Mouse (Mus musculus) lung, postnatal 0 days (tissue): ENCODE results near the gene Camkmt. TPM values are rescaled to one million over a fixed set of nuclear protein-coding genes. Genes with fewer than 3 reads are reported as not detected.
A peak's percentile ranks its signal among the peaks of the same experiment; 100 is the strongest.

Experiments used
- ATAC-seq: fragments of 200-750 bp; cut with Nextera tagmentation; 2 replicates; pipeline ENCODE4 v1.8.0; 2017; ENCODE audit warnings: moderate library complexity
- DNase-seq: peaks from one replicate; pipeline ENCODE4 v3.0.0-alpha.2; 2016; ENCODE audit warnings: low spot score
- H3K27ac ChIP-seq: fragments of 300-500 bp; sonication (generic); 2 replicates; pipeline ENCODE4 v1.5.1; 2014; ENCODE audit warnings: antibody characterized with exemption, mild to moderate bottlenecking, low read length, mixed read lengths
- H3K27me3 ChIP-seq: fragments of 300-500 bp; sonication (generic); replicated peaks from 2 replicates; pipeline ENCODE4 v1.6.1; 2014; ENCODE audit warnings: low read length, mixed read lengths; ENCODE audit not compliant: insufficient read depth
- H3K36me3 ChIP-seq: fragments of 300-500 bp; sonication (generic); 2 replicates; pipeline ENCODE4 v1.6.1; 2014; ENCODE audit warnings: low read length, mixed read lengths; ENCODE audit not compliant: insufficient read depth
- H3K4me1 ChIP-seq: fragments of 300-500 bp; sonication (generic); 2 replicates; pipeline ENCODE4 v1.6.1; 2014; ENCODE audit warnings: antibody characterized with exemption, low read depth, low read length, mixed read lengths; ENCODE audit not compliant: insufficient read depth
- H3K4me2 ChIP-seq: fragments of 300-500 bp; sonication (generic); replicated peaks from 2 replicates; pipeline ENCODE4 v1.6.1; 2014; ENCODE audit warnings: low read depth, mild to moderate bottlenecking, low read length, moderate library complexity, mixed read lengths
- H3K4me3 ChIP-seq: fragments of 300-500 bp; sonication (generic); 2 replicates; pipeline ENCODE4 v1.5.1; 2014; ENCODE audit warnings: low read depth, low read length
- H3K9ac ChIP-seq: fragments of 300-500 bp; sonication (generic); replicated peaks from 2 replicates; pipeline ENCODE4 v1.6.1; 2014; ENCODE audit warnings: low read depth, mild to moderate bottlenecking
- H3K9me3 ChIP-seq: fragments of 300-500 bp; sonication (generic); 2 replicates; pipeline ENCODE4 v1.6.1; 2016; ENCODE audit warnings: low read length, mixed read lengths
- CTCF ChIP-seq: IDR thresholded peaks from 2 replicates; pipeline ENCODE4 v1.5.1; 2016; ENCODE audit warnings: antibody characterized with exemption, mild to moderate bottlenecking
- EP300 ChIP-seq: IDR thresholded peaks from 2 replicates; pipeline ENCODE4 v1.6.1; 2016; ENCODE audit warnings: antibody characterized with exemption, mild to moderate bottlenecking, control low read depth
- WGBS: fragments of 180-500 bp; shearing (Covaris S2); extraction: QIAGEN DNeasy Blood & Tissue Kit; methylation state at CpG from one replicate; pipeline ENCODE4 v1.1.7; 2014; 5-methylcytosine and 5-hydroxymethylcytosine counted together
- polyA plus RNA-seq: library from polyadenylated mRNA; unstranded; fragments of >200 nt; fragmentation: Nextera tagmentation; extraction: Ambion mirVana; gene quantifications from 2 replicates; pipeline ENCODE4 v1.2.1, GENCODE M21; 2015

Camkmt gene
- polyA plus RNA-seq, 1 experiment from 2014 or later: 3.2 TPM

- no peaks in the 10 kb centered on the region for H3K36me3 ChIP-seq
- H3K4me1 ChIP-seq: no peaks in the 10 kb centered on the region
- no peak overlapping the region for H3K9ac ChIP-seq
- H3K9me3 ChIP-seq: no peaks in the 10 kb centered on the region
- no peak overlapping the region for H3K27ac ChIP-seq
- H3K27me3 ChIP-seq: no peaks in the 10 kb centered on the region
- WGBS: 27% methylated on average over 5 of the region's 5 CpGs
- DNase-seq (peak; percentile 63), ATAC-seq (peak; percentile 61; the same call in 1 of the 2 replicates)
- no peak overlapping the region for H3K4me3 ChIP-seq
- no peak overlapping the region for H3K4me2 ChIP-seq
- TF ChIP-seq EP300 (no peak), CTCF (no peak)
Measured at GRCm38 (mm10) chr17:85395502-85395901, 305.1 kb downstream of the Camkmt start.

- H3K9me3 ChIP-seq: no peaks in the 10 kb centered on the region
- ATAC-seq (no peak), DNase-seq (no peak)
- no peaks in the 10 kb centered on the region for H3K27me3 ChIP-seq
- no peak overlapping the region for H3K4me3 ChIP-seq
- H3K27ac ChIP-seq: no peak overlapping the region
- H3K36me3 ChIP-seq: no peaks in the 10 kb centered on the region
- no peak overlapping the region for H3K4me2 ChIP-seq
- no peaks in the 10 kb centered on the region for H3K4me1 ChIP-seq
- TF ChIP-seq CTCF (no peak), EP300 (no peak)
- 76% methylated on average over 4 of the region's 4 CpGs for WGBS
- H3K9ac ChIP-seq: no peak overlapping the region
Measured at GRCm38 (mm10) chr17:85400751-85401150, 310.4 kb downstream of the Camkmt start.

GRCm38 (mm10) chr17:85405161-85405560 lies 314.8 kb downstream of the Camkmt start:
- no peak overlapping the region for H3K4me2 ChIP-seq
- ATAC-seq (no peak), DNase-seq (no peak)
- no peaks in the 10 kb centered on the region for H3K4me1 ChIP-seq
- H3K27ac ChIP-seq: no peak overlapping the region
- TF ChIP-seq CTCF: no peak
- TF ChIP-seq EP300: no peak
- H3K36me3 ChIP-seq: no peaks in the 10 kb centered on the region
- H3K4me3 ChIP-seq: no peak overlapping the region
- no peak overlapping the region for H3K9ac ChIP-seq
- H3K9me3 ChIP-seq: no peaks in the 10 kb centered on the region
- no peaks in the 10 kb centered on the region for H3K27me3 ChIP-seq
- WGBS: 67% methylated on average over 5 of the region's 5 CpGs

- WGBS: 90% methylated on average over 10 of the region's 10 CpGs
- no peaks in the 10 kb centered on the region for H3K4me1 ChIP-seq
Measured at GRCm38 (mm10) chr17:85406195-85406594, 315.8 kb downstream of the Camkmt start.

GRCm38 (mm10) chr17:85428831-85429230 lies 338.5 kb downstream of the Camkmt start:
- no peak overlapping the region for H3K27ac ChIP-seq
- no peaks in the 10 kb centered on the region for H3K27me3 ChIP-seq
- H3K36me3 ChIP-seq: no peaks in the 10 kb centered on the region
- TF ChIP-seq EP300: no peak
- H3K9ac ChIP-seq: no peak overlapping the region
- H3K4me1 ChIP-seq: no peaks in the 10 kb centered on the region
- WGBS: 75% methylated on average over 7 of the region's 7 CpGs
- DNase-seq: no peak
- H3K9me3 ChIP-seq: no peaks in the 10 kb centered on the region
- no peak overlapping the region for H3K4me2 ChIP-seq
- H3K4me3 ChIP-seq: no peak overlapping the region
- ATAC-seq: no peak

More at GRCm38 (mm10) chr17:85406195-85406594, 315.8 kb downstream of the Camkmt start:
- ATAC-seq: no peak
- Histone ChIP-seq H3K4me2 (no peak overlapping the region), H3K36me3 (no peaks in the 10 kb centered on the region), H3K9me3 (no peaks in the 10 kb centered on the region), H3K9ac (no peak overlapping the region), H3K27me3 (no peaks in the 10 kb centered on the region), H3K27ac (no peak overlapping the region), H3K4me3 (no peak overlapping the region)
- no peak for DNase-seq
- TF ChIP-seq EP300 (no peak), CTCF (no peak)

- H3K27ac ChIP-seq: no peak overlapping the region
- no peaks in the 10 kb centered on the region for H3K9me3 ChIP-seq
- WGBS: 43% methylated on average over 8 of the region's 8 CpGs
- ATAC-seq (no peak), DNase-seq (no peak)
- TF ChIP-seq EP300 (no peak), CTCF (no peak)
- no peak overlapping the region for H3K4me3 ChIP-seq
- H3K36me3 ChIP-seq: no peaks in the 10 kb centered on the region
- no peak overlapping the region for H3K4me2 ChIP-seq
- no peaks in the 10 kb centered on the region for H3K27me3 ChIP-seq
- no peak overlapping the region for H3K9ac ChIP-seq
- H3K4me1 ChIP-seq: no peaks in the 10 kb centered on the region
Measured at GRCm38 (mm10) chr17:85432923-85433322, 342.6 kb downstream of the Camkmt start.

- H3K4me3 ChIP-seq: no peak overlapping the region
- 55% methylated on average over 8 of the region's 8 CpGs for WGBS
- DNase-seq (peak; percentile 18), ATAC-seq (no peak)
- H3K4me2 ChIP-seq: no peak overlapping the region
- H3K27me3 ChIP-seq: no peaks in the 10 kb centered on the region
- H3K4me1 ChIP-seq: no peaks in the 10 kb centered on the region
- H3K27ac ChIP-seq: no peak overlapping the region
- no peak overlapping the region for H3K9ac ChIP-seq
- no peaks in the 10 kb centered on the region for H3K36me3 ChIP-seq
- TF ChIP-seq EP300 (no peak), CTCF (no peak)
- H3K9me3 ChIP-seq: no peaks in the 10 kb centered on the region
Measured at GRCm38 (mm10) chr17:85443036-85443435, 352.7 kb downstream of the Camkmt start.
